Mouse (Mus musculus): ENCODE measurements around the gene Fam19a4. TPM values are rescaled to one million over a fixed set of nuclear protein-coding genes. Genes with fewer than 3 reads are reported as not detected.

The Fam19a4 gene
- 0.55 and 0.70 TPM in 2 replicates for polyA plus RNA-seq (2015; fragmentation: Nextera tagmentation; extraction: Ambion mirVana)

DNA sequence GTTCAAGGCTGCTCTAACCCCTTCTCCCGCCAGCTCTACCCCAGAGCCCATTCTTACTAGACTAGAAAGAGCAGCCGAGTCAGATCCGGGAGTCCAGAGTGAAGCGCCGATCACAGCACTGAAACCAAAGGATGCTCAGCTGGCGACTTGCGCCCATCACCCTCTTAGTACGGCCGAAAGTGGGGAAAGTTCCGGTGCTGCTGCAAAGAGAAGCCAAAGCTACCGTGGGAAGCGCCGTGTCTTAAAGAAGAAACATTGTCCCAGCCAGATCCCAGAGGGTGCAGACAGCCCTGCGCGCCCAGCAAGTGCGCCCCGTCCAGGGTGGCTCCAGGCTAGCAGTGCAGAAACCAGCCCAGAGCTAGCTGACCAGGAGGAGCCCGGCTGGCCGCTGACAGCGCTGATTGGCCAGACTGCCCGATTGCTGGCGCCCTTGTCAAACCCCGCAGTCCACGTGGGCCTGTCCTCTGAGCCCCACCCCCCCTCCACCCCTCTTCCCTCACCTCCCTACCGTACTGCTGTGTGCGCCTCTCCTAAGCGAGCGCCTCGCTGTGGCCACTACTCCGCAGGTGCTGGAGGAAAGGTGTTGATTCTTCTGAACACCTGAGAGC lies at the start of gene Fam19a4:
Gene Fam19a4 (minus strand): TSS at position 340 of the 608 bp plus-strand sequence.
- ATAC-seq (replicated peaks): peak; percentile 80
- no peak within 1 kb of the TSS for H3K9ac ChIP-seq (replicated peaks)
- under 1% methylated on average over 30 of the region's 30 CpGs for WGBS

GRCm38 (mm10) chr6:97106777-97107176 lies 46.6 kb upstream of the Fam19a4 start:
- no peaks in the 10 kb centered on the region for H3K27me3 ChIP-seq
- no peaks in the 10 kb centered on the region for H3K9me3 ChIP-seq
- H3K36me3 ChIP-seq: no peaks in the 10 kb centered on the region
- ATAC-seq (replicated peaks): peak; percentile 78
- no peak overlapping the region for H3K9ac ChIP-seq (replicated peaks)
- H3K4me3 ChIP-seq: no peak overlapping the region
- no peak overlapping the region for H3K4me2 ChIP-seq (replicated peaks)
- 18% methylated on average over 2 of the region's 2 CpGs for WGBS
- H3K27ac ChIP-seq (replicated peaks): no peak overlapping the region
- H3K4me1 ChIP-seq: peaks cover 14% of the 10 kb centered on the region

More for the DNA sequence above, at the start of gene Fam19a4:
- peak within 1 kb of the TSS; percentile 32 for H3K4me3 ChIP-seq
- peaks cover 22% of the 10 kb centered on the region for H3K27me3 ChIP-seq
- no peaks in the 10 kb centered on the region for H3K9me3 ChIP-seq
- H3K4me1 ChIP-seq: peaks cover 13% of the 10 kb centered on the region
- no peak within 1 kb of the TSS for H3K27ac ChIP-seq (replicated peaks)
- H3K36me3 ChIP-seq: no peaks in the 10 kb centered on the region
- peak within 1 kb of the TSS; percentile 53 for H3K4me2 ChIP-seq (replicated peaks)

- 88% methylated on average over 8 of the region's 8 CpGs for WGBS
- Histone ChIP-seq H3K4me3 (no peak overlapping the region), H3K27me3 (no peaks in the 10 kb centered on the region; the same call in 1 of the 2 replicates), H3K4me2 (replicated peaks) (no peak overlapping the region), H3K9me3 (no peaks in the 10 kb centered on the region), H3K27ac (replicated peaks) (no peak overlapping the region), H3K9ac (replicated peaks) (no peak overlapping the region), H3K36me3 (no peaks in the 10 kb centered on the region), H3K4me1 (peaks cover 15% of the 10 kb centered on the region)
- ATAC-seq (replicated peaks): no peak
Observed at GRCm38 (mm10) chr6:97106106-97106505, 45.9 kb upstream of the Fam19a4 start.

- H3K4me2 ChIP-seq (replicated peaks): no peak overlapping the region
- H3K9ac ChIP-seq (replicated peaks): no peak overlapping the region
- WGBS: 88% methylated on average over 7 of the region's 7 CpGs
- no peaks in the 10 kb centered on the region for H3K9me3 ChIP-seq
- no peak overlapping the region for H3K4me3 ChIP-seq
- no peak for ATAC-seq (replicated peaks)
- no peaks in the 10 kb centered on the region; the same call in 1 of the 2 replicates for H3K27me3 ChIP-seq
- no peak overlapping the region for H3K27ac ChIP-seq (replicated peaks)
- peaks cover 15% of the 10 kb centered on the region for H3K4me1 ChIP-seq
- no peaks in the 10 kb centered on the region for H3K36me3 ChIP-seq
Observed at GRCm38 (mm10) chr6:97104264-97104852, 44.1 kb upstream of the Fam19a4 start.

- 4% methylated on average over 15 of the region's 15 CpGs for WGBS
- peaks cover 15% of the 10 kb centered on the region for H3K4me1 ChIP-seq
- no peak overlapping the region for H3K4me3 ChIP-seq
- no peaks in the 10 kb centered on the region; the same call in 1 of the 2 replicates for H3K27me3 ChIP-seq
- H3K36me3 ChIP-seq: no peaks in the 10 kb centered on the region
- no peak for ATAC-seq (replicated peaks)
- H3K9ac ChIP-seq (replicated peaks): no peak overlapping the region
- no peaks in the 10 kb centered on the region for H3K9me3 ChIP-seq
- H3K27ac ChIP-seq (replicated peaks): no peak overlapping the region
- peak overlapping the region; percentile 19; the same call in 1 of the 2 replicates for H3K4me2 ChIP-seq (replicated peaks)
Observed at GRCm38 (mm10) chr6:97101958-97102702, 41.9 kb upstream of the Fam19a4 start.

DNA sequence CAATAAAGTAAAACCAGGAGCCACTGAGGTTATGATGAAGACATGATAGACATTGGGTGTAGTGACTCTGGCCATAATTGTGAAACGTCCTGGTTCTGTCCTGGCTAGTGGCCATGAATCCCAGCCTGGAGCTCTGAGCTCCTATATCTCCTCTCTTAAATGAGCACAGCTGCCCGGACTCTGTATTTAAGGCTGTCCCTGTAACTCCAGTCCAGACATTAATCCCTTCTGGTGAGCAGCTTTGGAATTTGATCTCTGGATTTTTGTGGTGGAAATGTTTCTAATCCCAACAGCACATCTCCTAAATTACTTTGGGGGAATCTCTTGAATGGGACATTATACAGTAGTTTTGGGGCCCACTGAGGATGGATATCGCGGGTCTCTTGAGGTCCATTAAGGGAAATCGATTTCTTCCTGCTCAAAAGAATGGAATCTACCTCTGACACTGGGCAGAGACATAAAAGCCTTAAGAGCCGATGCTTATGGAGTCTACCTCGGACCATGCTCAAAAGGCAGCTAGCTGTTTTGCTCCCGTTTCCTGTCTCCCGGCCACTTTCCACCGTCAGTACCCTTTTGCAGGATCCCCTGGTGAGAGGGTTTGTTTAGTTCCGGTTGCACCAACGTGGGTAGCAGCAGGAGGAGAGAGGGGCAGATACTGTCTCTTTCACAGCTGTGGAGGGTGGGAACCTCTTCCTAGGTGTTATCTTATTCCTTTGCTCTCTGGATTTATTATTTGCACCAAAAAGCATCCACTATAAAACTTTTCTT lies 41.2 kb upstream of the Fam19a4 start:
- no peaks in the 10 kb centered on the region; the same call in 1 of the 2 replicates for H3K27me3 ChIP-seq
- ATAC-seq (replicated peaks): no peak
- H3K36me3 ChIP-seq: no peaks in the 10 kb centered on the region
- H3K4me1 ChIP-seq: peaks cover 15% of the 10 kb centered on the region
- no peaks in the 10 kb centered on the region for H3K9me3 ChIP-seq
- no peak overlapping the region for H3K27ac ChIP-seq (replicated peaks)
- no peak overlapping the region for H3K9ac ChIP-seq (replicated peaks)
- no peak overlapping the region for H3K4me2 ChIP-seq (replicated peaks)
- WGBS: 29% methylated on average over 12 of the region's 12 CpGs
- no peak overlapping the region for H3K4me3 ChIP-seq

DNA sequence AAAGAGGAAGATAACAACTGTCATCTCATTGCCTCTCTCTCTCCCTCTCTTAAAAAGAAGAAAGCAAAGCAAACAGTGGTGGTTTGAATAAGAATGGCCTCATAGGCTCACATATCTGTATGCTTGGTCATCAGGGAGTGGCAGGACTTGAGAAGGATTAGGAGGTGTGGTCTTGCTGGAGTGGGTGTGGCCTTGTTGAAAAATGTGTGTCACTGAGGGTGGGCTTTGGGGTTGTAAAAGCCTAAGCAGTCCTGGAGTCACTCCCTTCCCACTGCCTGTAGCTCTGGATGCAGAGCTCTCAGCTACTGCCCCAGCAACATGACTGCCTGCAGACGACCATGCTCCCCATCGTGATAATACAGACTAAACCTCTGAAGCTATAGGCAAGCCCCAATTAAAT lies 22.1 kb upstream of the Fam19a4 start:
- WGBS: 94% methylated on average over 2 of the region's 2 CpGs
- peaks cover 6% of the 10 kb centered on the region for H3K4me1 ChIP-seq
- no peak overlapping the region for H3K4me2 ChIP-seq (replicated peaks)
- H3K9ac ChIP-seq (replicated peaks): no peak overlapping the region
- ATAC-seq (replicated peaks): no peak
- H3K36me3 ChIP-seq: no peaks in the 10 kb centered on the region
- H3K9me3 ChIP-seq: no peaks in the 10 kb centered on the region
- H3K27ac ChIP-seq (replicated peaks): no peak overlapping the region
- H3K27me3 ChIP-seq: no peaks in the 10 kb centered on the region
- H3K4me3 ChIP-seq: no peak overlapping the region

GRCm38 (mm10) chr6:97080016-97080415 lies 19.8 kb upstream of the Fam19a4 start:
- Histone ChIP-seq H3K36me3 (no peaks in the 10 kb centered on the region), H3K27me3 (no peaks in the 10 kb centered on the region), H3K9ac (replicated peaks) (no peak overlapping the region), H3K27ac (replicated peaks) (peak overlapping the region; percentile 17; the same call in 1 of the 2 replicates), H3K9me3 (no peaks in the 10 kb centered on the region), H3K4me1 (peaks cover 6% of the 10 kb centered on the region), H3K4me2 (replicated peaks) (no peak overlapping the region), H3K4me3 (no peak overlapping the region)
- ATAC-seq (replicated peaks): no peak
- 18% methylated on average over 9 of the region's 9 CpGs for WGBS

DNA sequence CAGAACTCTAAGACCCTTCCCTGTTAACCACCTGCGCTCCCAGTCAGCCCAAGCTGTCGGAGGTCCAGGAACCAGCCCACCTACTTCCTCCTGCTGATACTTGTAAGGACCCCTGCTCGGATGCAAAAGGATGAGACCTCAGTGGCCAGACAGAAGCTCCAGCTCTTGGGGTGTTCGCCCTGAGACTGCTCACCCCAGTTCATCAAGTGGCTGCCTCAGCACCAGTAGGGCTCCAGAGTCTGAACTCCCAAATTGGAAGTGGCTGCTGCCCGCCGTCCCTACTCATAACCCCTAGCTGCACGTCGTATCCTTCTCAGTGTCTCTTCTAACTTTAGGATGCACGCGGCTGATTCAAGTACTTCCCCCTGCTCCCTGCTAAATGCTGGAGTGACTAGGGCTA lies 614 bp downstream of the Fam19a4 start:
- Histone ChIP-seq H3K27ac (replicated peaks) (no peak overlapping the region), H3K9ac (replicated peaks) (no peak overlapping the region), H3K27me3 (peaks cover 22% of the 10 kb centered on the region), H3K4me1 (peaks cover 13% of the 10 kb centered on the region), H3K4me2 (replicated peaks) (peak overlapping the region; percentile 53), H3K36me3 (no peaks in the 10 kb centered on the region), H3K9me3 (no peaks in the 10 kb centered on the region), H3K4me3 (peak overlapping the region; percentile 32)
- no peak for ATAC-seq (replicated peaks)
- WGBS: 5% methylated on average over 10 of the region's 10 CpGs

GRCm38 (mm10) chr6:97052196-97052770 lies 7.9 kb downstream of the Fam19a4 start:
- Histone ChIP-seq H3K4me3 (no peak overlapping the region), H3K4me2 (replicated peaks) (no peak overlapping the region), H3K36me3 (no peaks in the 10 kb centered on the region), H3K9ac (replicated peaks) (no peak overlapping the region), H3K9me3 (no peaks in the 10 kb centered on the region), H3K27me3 (no peaks in the 10 kb centered on the region), H3K4me1 (no peaks in the 10 kb centered on the region), H3K27ac (replicated peaks) (no peak overlapping the region)
- 36% methylated on average over 8 of the region's 8 CpGs for WGBS
- ATAC-seq (replicated peaks): no peak

GRCm38 (mm10) chr6:97048403-97048802 lies 11.8 kb downstream of the Fam19a4 start:
- no peak for ATAC-seq (replicated peaks)
- 23% methylated on average over 4 of the region's 4 CpGs for WGBS

More at GRCm38 (mm10) chr6:97048403-97048802, 11.8 kb downstream of the Fam19a4 start:
- Histone ChIP-seq H3K27ac (replicated peaks) (no peak overlapping the region), H3K4me1 (no peaks in the 10 kb centered on the region), H3K9me3 (no peaks in the 10 kb centered on the region), H3K27me3 (no peaks in the 10 kb centered on the region), H3K36me3 (no peaks in the 10 kb centered on the region), H3K4me3 (no peak overlapping the region), H3K9ac (replicated peaks) (no peak overlapping the region), H3K4me2 (replicated peaks) (no peak overlapping the region)

All from forebrain, embryonic 15.5 days (tissue).